Mouse (Mus musculus): ENCODE data around the gene 9130023H24Rik. TPM values are rescaled to one million over a fixed set of nuclear protein-coding genes. Genes with fewer than 3 reads are reported as not detected.

9130023H24Rik gene
- polyA plus RNA-seq, 1 experiment from 2014 or later = 10.2 TPM

DNA sequence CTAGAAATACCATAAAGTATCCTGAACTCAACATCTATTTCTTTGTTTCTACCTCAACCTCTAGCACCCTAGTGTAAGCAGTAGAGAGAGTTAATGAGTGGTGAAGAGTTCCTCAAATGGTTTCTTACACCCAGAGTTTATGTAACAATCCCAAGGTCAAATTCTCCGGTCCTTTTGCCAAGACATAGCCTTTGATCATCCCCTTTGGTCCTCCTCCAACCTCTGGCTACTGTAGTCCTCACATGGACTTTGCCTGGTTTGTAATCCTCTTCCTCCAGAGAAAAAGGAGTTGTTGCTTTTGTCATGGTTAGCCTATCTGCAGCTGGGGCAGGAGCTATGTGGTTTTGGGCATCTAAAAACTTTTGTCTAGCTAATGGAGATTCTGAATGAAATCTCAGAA is 2.4 kb downstream of the 9130023H24Rik start:
- no peaks in the 10 kb centered on the region for H3K9me3 ChIP-seq (ENCODE audit: control insufficient read depth, low read length)

DNA sequence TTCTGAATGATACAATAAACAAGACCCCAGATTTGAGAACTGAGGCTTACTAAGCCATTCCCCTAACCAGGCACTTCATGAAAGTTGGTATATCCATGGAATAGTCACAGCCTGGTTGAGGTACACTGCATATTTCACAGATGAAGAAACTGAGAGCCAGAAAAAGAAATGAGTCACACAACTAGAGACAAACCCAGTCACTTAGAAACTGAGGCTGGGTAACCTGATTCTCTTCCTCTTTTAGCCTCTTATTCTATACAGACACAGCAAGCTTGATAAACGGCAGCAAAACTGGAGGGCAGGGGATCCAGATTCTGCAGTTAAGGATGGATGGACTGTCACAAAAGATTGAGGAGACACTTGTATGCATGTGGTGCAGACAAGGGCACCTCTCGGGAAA is 3.0 kb downstream of the 9130023H24Rik start:
- Histone ChIP-seq H3K36me3 (ENCODE audit: control insufficient read depth, insufficient read depth, low read length) (no peaks in the 10 kb centered on the region), H3K4me2 (ENCODE audit: low read depth, severe bottlenecking) (no peak overlapping the region), H3K9ac (ENCODE audit: low read length) (no peak overlapping the region), H3K27me3 (ENCODE audit: control insufficient read depth, insufficient read depth, low read length) (no peaks in the 10 kb centered on the region), H3K4me1 (ENCODE audit: control insufficient read depth, insufficient read depth, low read length) (peaks cover 6% of the 10 kb centered on the region; the same call in 1 of the 2 replicates), H3K27ac (replicated peaks; ENCODE audit: low read depth, low read length) (no peak overlapping the region), H3K9me3 (ENCODE audit: control insufficient read depth, low read length) (no peaks in the 10 kb centered on the region), H3K4me3 (ENCODE audit: low read depth, low read length) (no peak overlapping the region)
- WGBS = 78% methylated on average over 2 of the region's 2 CpGs
- DNase-seq (ENCODE audit: low spot score) (no peak), ATAC-seq (ENCODE audit: insufficient number of reproducible peaks, low FRiP score, low TSS enrichment, low read depth) (no peak)

More for the DNA sequence above, 2.4 kb downstream of the 9130023H24Rik start:
- no peak overlapping the region for H3K4me3 ChIP-seq (ENCODE audit: low read depth, low read length)
- no peaks in the 10 kb centered on the region for H3K27me3 ChIP-seq (ENCODE audit: control insufficient read depth, insufficient read depth, low read length)
- WGBS = 100% methylated on average over 1 of the region's 1 CpGs
- ATAC-seq (ENCODE audit: insufficient number of reproducible peaks, low FRiP score, low TSS enrichment, low read depth) = no peak
- no peak overlapping the region for H3K27ac ChIP-seq (replicated peaks; ENCODE audit: low read depth, low read length)
- no peaks in the 10 kb centered on the region; the same call in 1 of the 2 replicates for H3K36me3 ChIP-seq (ENCODE audit: control insufficient read depth, insufficient read depth, low read length)
- no peak overlapping the region for H3K4me2 ChIP-seq (ENCODE audit: low read depth, severe bottlenecking)
- H3K9ac ChIP-seq (ENCODE audit: low read length) = no peak overlapping the region
- DNase-seq (ENCODE audit: low spot score) = no peak
- peaks cover 6% of the 10 kb centered on the region; the same call in 1 of the 2 replicates for H3K4me1 ChIP-seq (ENCODE audit: control insufficient read depth, insufficient read depth, low read length)

DNA sequence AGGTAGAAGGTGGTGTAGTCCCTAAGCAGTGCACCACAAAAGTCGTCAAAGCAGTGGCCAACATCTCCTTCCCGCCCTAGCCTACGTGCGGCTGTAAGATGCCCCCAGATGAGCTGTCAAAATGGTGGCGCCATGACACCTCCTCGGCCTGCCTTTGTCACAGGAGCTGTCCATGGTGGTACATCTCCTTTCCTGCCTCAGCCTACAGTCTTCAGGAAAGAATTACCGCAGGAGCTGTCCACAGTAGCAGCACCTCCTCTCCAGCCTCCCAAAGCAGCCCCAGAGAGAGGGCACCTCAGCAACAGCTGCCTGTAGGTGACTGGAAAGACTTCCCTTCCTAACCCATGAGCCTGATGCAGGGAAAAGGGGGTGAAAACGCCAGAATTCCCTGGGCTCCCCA is 6.1 kb downstream of the 9130023H24Rik start:
- Histone ChIP-seq H3K27me3 (ENCODE audit: control insufficient read depth, insufficient read depth, low read length) (no peaks in the 10 kb centered on the region), H3K9me3 (ENCODE audit: control insufficient read depth, low read length) (no peaks in the 10 kb centered on the region), H3K9ac (ENCODE audit: low read length) (no peak overlapping the region), H3K4me3 (ENCODE audit: low read depth, low read length) (no peak overlapping the region), H3K4me2 (ENCODE audit: low read depth, severe bottlenecking) (no peak overlapping the region), H3K4me1 (ENCODE audit: control insufficient read depth, insufficient read depth, low read length) (peaks cover 3% of the 10 kb centered on the region; the same call in 1 of the 2 replicates), H3K27ac (replicated peaks; ENCODE audit: low read depth, low read length) (no peak overlapping the region), H3K36me3 (ENCODE audit: control insufficient read depth, insufficient read depth, low read length) (no peaks in the 10 kb centered on the region)
- peak; percentile 36 for DNase-seq (ENCODE audit: low spot score)
- no peak for ATAC-seq (ENCODE audit: insufficient number of reproducible peaks, low FRiP score, low TSS enrichment, low read depth)
- WGBS = 41% methylated on average over 8 of the region's 8 CpGs

DNA sequence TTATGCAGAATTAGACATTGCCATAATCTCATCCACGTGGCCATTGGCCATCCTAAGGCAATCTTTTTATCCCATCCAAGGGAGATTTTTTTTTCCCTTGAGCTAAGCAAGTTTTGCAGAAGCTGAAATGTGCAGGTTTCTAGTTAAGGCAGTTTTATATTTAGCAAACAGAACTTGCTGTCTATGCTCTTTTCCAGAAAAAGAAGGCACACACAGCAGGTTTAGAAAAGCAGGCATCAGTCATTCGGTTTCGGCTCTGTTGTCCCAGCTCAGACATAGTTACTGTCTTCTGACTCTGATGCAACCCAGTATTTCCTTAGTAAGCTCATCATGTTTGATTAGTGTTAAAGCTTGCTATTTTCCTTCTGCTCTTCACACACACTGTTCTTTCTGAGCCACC is 16.9 kb downstream of the 9130023H24Rik start:
- H3K9me3 ChIP-seq (ENCODE audit: control insufficient read depth, low read length) = no peaks in the 10 kb centered on the region
- no peaks in the 10 kb centered on the region for H3K36me3 ChIP-seq (ENCODE audit: control insufficient read depth, insufficient read depth, low read length)
- no peaks in the 10 kb centered on the region for H3K27me3 ChIP-seq (ENCODE audit: control insufficient read depth, insufficient read depth, low read length)
- DNase-seq (ENCODE audit: low spot score) (no peak), ATAC-seq (ENCODE audit: insufficient number of reproducible peaks, low FRiP score, low TSS enrichment, low read depth) (no peak)
- H3K27ac ChIP-seq (replicated peaks; ENCODE audit: low read depth, low read length) = no peak overlapping the region
- 0 out of 2 replicates have a peak, but pooled peaks cover 2% of the 10 kb centered on the region for H3K4me1 ChIP-seq (ENCODE audit: control insufficient read depth, insufficient read depth, low read length)
- H3K4me3 ChIP-seq (ENCODE audit: low read depth, low read length) = no peak overlapping the region
- no peak overlapping the region for H3K4me2 ChIP-seq (ENCODE audit: low read depth, severe bottlenecking)
- WGBS = 88% methylated on average over 3 of the region's 3 CpGs
- no peak overlapping the region for H3K9ac ChIP-seq (ENCODE audit: low read length)

DNA sequence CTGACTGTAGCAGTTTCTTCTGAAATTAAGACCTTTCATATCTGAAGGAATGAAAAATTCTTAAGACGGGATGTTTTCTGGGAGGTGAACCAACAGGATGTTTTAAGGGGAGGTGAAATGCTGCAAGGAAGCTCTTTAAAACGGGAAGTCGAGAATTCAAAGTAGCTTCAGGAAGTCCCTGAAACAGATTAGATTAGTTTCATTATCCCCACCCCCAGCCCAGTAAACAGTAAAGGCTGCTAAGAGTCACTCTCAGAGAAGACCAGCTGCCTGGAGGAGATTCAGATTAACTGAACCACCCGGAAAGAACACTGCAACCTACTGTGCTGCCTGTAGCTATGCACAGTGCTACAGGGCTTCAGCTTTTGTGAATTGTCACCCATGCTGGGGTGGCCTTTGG is 17.9 kb downstream of the 9130023H24Rik start:
- no peak overlapping the region for H3K27ac ChIP-seq (replicated peaks; ENCODE audit: low read depth, low read length)
- H3K27me3 ChIP-seq (ENCODE audit: control insufficient read depth, insufficient read depth, low read length) = no peaks in the 10 kb centered on the region
- ATAC-seq (ENCODE audit: insufficient number of reproducible peaks, low FRiP score, low TSS enrichment, low read depth) = no peak
- H3K9ac ChIP-seq (ENCODE audit: low read length) = no peak overlapping the region
- WGBS = 82% methylated on average over 4 of the region's 4 CpGs
- H3K36me3 ChIP-seq (ENCODE audit: control insufficient read depth, insufficient read depth, low read length) = no peaks in the 10 kb centered on the region
- H3K9me3 ChIP-seq (ENCODE audit: control insufficient read depth, low read length) = no peaks in the 10 kb centered on the region
- DNase-seq (ENCODE audit: low spot score) = no peak
- no peak overlapping the region for H3K4me2 ChIP-seq (ENCODE audit: low read depth, severe bottlenecking)
- no peak overlapping the region for H3K4me3 ChIP-seq (ENCODE audit: low read depth, low read length)
- 0 out of 2 replicates have a peak, but pooled peaks cover 2% of the 10 kb centered on the region for H3K4me1 ChIP-seq (ENCODE audit: control insufficient read depth, insufficient read depth, low read length)

DNA sequence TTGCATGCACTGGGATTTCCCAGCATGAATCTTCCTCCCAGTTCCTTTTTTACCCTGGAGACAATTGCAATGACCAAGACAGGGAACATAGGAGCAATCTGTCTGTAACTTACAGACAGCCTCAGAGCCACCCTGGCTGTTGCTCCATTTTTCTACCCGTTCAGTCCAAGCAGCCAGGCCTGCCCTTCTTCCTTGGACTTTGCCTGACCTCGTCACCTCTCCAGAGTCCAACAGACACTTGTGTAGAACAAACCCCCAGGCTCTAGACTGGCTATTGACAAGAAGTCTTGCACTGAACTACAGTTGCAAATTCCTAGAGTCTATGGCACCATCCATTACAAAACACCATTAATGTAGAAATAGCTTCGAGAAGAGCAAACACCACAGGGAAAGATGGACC is 28.0 kb downstream of the 9130023H24Rik start:
- Histone ChIP-seq H3K36me3 (ENCODE audit: control insufficient read depth, insufficient read depth, low read length) (no peaks in the 10 kb centered on the region), H3K27ac (replicated peaks; ENCODE audit: low read depth, low read length) (no peak overlapping the region), H3K27me3 (ENCODE audit: control insufficient read depth, insufficient read depth, low read length) (no peaks in the 10 kb centered on the region), H3K4me2 (ENCODE audit: low read depth, severe bottlenecking) (no peak overlapping the region), H3K4me3 (ENCODE audit: low read depth, low read length) (no peak overlapping the region), H3K9ac (ENCODE audit: low read length) (no peak overlapping the region), H3K4me1 (ENCODE audit: control insufficient read depth, insufficient read depth, low read length) (no peaks in the 10 kb centered on the region), H3K9me3 (ENCODE audit: control insufficient read depth, low read length) (no peaks in the 10 kb centered on the region)
- DNase-seq (ENCODE audit: low spot score) (no peak), ATAC-seq (ENCODE audit: insufficient number of reproducible peaks, low FRiP score, low TSS enrichment, low read depth) (no peak)
- 61% methylated on average over 3 of the region's 3 CpGs for WGBS

DNA sequence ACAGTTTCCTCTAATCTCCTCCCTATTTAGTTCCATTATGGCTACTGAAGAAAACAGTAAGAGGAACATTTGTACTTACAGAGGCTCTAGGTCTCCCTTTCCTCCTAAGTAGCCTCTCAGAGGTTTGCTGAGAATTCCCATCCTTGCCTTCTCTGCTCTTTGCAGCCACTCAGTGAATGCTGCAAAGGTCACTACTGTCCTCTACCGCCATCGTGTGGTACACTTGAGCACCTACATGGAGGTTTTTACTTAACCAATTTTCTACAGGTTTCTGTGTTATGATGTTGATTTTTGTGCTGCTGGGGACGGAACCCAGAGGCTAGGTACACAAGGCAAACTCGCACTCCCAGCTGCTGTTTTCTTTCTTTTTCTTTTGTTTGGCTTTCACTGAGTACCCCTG is 29.6 kb downstream of the 9130023H24Rik start:
- Histone ChIP-seq H3K27ac (replicated peaks; ENCODE audit: low read depth, low read length) (no peak overlapping the region), H3K9me3 (ENCODE audit: control insufficient read depth, low read length) (no peaks in the 10 kb centered on the region), H3K4me1 (ENCODE audit: control insufficient read depth, insufficient read depth, low read length) (no peaks in the 10 kb centered on the region), H3K27me3 (ENCODE audit: control insufficient read depth, insufficient read depth, low read length) (no peaks in the 10 kb centered on the region), H3K4me2 (ENCODE audit: low read depth, severe bottlenecking) (no peak overlapping the region), H3K36me3 (ENCODE audit: control insufficient read depth, insufficient read depth, low read length) (no peaks in the 10 kb centered on the region), H3K9ac (ENCODE audit: low read length) (no peak overlapping the region), H3K4me3 (ENCODE audit: low read depth, low read length) (no peak overlapping the region)
- peak; percentile 70 for DNase-seq (ENCODE audit: low spot score)
- ATAC-seq (ENCODE audit: insufficient number of reproducible peaks, low FRiP score, low TSS enrichment, low read depth) = no peak
- WGBS = 9% methylated on average over 4 of the region's 4 CpGs

DNA sequence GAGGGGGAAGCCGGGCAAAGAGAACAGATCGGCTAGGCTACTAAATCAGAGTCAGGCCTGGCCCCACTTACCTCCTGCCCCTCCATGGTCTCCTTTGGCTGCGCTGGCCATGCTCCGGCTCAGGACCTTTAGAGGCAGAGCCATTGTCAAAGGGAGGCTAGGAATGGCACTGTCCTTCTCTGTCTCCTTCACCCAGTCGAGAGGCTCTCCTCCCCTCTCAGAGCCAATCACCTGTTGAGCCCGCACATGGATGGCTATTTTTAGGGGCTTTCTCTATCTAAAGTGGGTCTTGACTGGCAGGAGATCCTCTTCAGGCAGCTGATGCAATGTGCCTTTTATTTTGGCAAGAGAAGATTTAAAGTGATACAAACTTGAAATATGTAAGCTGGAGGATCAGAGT is 31.7 kb downstream of the 9130023H24Rik start, which contains the start of gene Cox6a2:
Cox6a2 (minus strand) TSS at position 236 of the 400 bp plus-strand sequence.
- DNase-seq (ENCODE audit: low spot score) (no peak), ATAC-seq (ENCODE audit: insufficient number of reproducible peaks, low FRiP score, low TSS enrichment, low read depth) (no peak)
- 85% methylated on average over 6 of the region's 6 CpGs for WGBS
- H3K4me1 ChIP-seq (ENCODE audit: control insufficient read depth, insufficient read depth, low read length) = no peaks in the 10 kb centered on the region
- no peak within 1 kb of the TSS for H3K4me3 ChIP-seq (ENCODE audit: low read depth, low read length)
- no peaks in the 10 kb centered on the region for H3K9me3 ChIP-seq (ENCODE audit: control insufficient read depth, low read length)
- H3K9ac ChIP-seq (ENCODE audit: low read length) = no peak within 1 kb of the TSS
- H3K27me3 ChIP-seq (ENCODE audit: control insufficient read depth, insufficient read depth, low read length) = no peaks in the 10 kb centered on the region
- no peaks in the 10 kb centered on the region for H3K36me3 ChIP-seq (ENCODE audit: control insufficient read depth, insufficient read depth, low read length)
- no peak within 1 kb of the TSS for H3K4me2 ChIP-seq (ENCODE audit: low read depth, severe bottlenecking)
- H3K27ac ChIP-seq (replicated peaks; ENCODE audit: low read depth, low read length) = no peak within 1 kb of the TSS

DNA sequence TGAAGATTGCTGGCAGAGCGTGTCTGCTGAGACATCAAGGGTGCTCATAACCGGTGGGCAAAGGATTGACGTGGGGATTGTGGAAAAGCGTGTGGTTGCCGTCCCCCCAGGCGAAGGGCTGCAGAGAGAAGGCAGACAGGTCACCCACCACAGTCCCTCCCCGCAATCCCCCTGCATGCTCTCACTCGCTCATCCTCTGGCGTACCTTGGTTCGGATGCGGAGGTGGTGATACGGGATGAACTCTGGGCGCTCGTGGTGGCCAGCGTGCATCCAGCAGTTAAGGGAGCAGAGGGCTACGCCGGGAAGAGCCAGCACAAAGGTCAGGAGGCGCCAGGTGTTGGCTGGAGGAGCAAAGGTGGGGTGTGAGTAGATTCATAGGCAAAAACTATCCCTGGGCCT is 32.1 kb downstream of the 9130023H24Rik start:
- no peak for DNase-seq (ENCODE audit: low spot score)
- WGBS = 82% methylated on average over 18 of the region's 18 CpGs
- Histone ChIP-seq H3K4me3 (ENCODE audit: low read depth, low read length) (no peak overlapping the region), H3K4me2 (ENCODE audit: low read depth, severe bottlenecking) (no peak overlapping the region), H3K36me3 (ENCODE audit: control insufficient read depth, insufficient read depth, low read length) (no peaks in the 10 kb centered on the region), H3K9me3 (ENCODE audit: control insufficient read depth, low read length) (no peaks in the 10 kb centered on the region), H3K9ac (ENCODE audit: low read length) (no peak overlapping the region), H3K27me3 (ENCODE audit: control insufficient read depth, insufficient read depth, low read length) (no peaks in the 10 kb centered on the region), H3K4me1 (ENCODE audit: control insufficient read depth, insufficient read depth, low read length) (no peaks in the 10 kb centered on the region), H3K27ac (replicated peaks; ENCODE audit: low read depth, low read length) (no peak overlapping the region)
- ATAC-seq (ENCODE audit: insufficient number of reproducible peaks, low FRiP score, low TSS enrichment, low read depth) = no peak

Data from limb, embryonic 11.5 days (tissue).